Mouse (Mus musculus) neural tube, embryonic 13.5 days (tissue): Measurements from ENCODE around the gene Zfp788. TPM values are rescaled to one million over a fixed set of nuclear protein-coding genes. Genes with fewer than 3 reads are reported as not detected.

Experiments used
- polyA plus RNA-seq: library from polyadenylated mRNA; unstranded; fragments of >200 nt; fragmentation: Nextera tagmentation; extraction: Ambion mirVana; gene quantifications from 2 replicates; pipeline ENCODE4 v1.2.1, GENCODE M21; 2015

Gene Zfp788
- polyA plus RNA-seq, 1 experiment from 2014 or later = 24.8 TPM

Other genes starting within 250 kb of the Zfp788 start
- gene AI987944, start 239.8 kb upstream of the Zfp788 start, polyA plus RNA-seq = 8.0 TPM in 2 replicates
- gene Vmn2r57, start 184.5 kb upstream of the Zfp788 start, polyA plus RNA-seq = 0.18 and 0.27 TPM in 2 replicates
- gene Gm20449, start 133.8 kb upstream of the Zfp788 start, polyA plus RNA-seq = 0.08 and 0.17 TPM in 2 replicates
- gene AW146154, start 133.3 kb upstream of the Zfp788 start, polyA plus RNA-seq = 3.5 and 4.0 TPM in 2 replicates
- not detected in 2 replicates for gene Gm6871, start 59.5 kb upstream of the Zfp788 start, polyA plus RNA-seq
- gene 2610021A01Rik, start 34.0 kb upstream of the Zfp788 start, polyA plus RNA-seq = 13.6 and 15.2 TPM in 2 replicates
- not detected in 2 replicates for gene Vmn2r58, start 239.5 kb downstream of the Zfp788 start, polyA plus RNA-seq